Mouse (Mus musculus) cortical plate, adult 2 months (tissue): ENCODE data around the gene Dpy19l3.

Experiments
- CTCF ChIP-seq: fragments of 200-500 bp; IDR thresholded peaks from 2 replicates; pipeline ENCODE4 v1.5.1; 2011; ENCODE audit warnings: mild to moderate bottlenecking, control low read depth, low read length; ENCODE audit not compliant: insufficient read depth; ENCODE audit errors: extremely low read depth
- POLR2A ChIP-seq: fragments of 200-500 bp; IDR thresholded peaks from 2 replicates; pipeline ENCODE4 v1.6.1; 2011; ENCODE audit warnings: mild to moderate bottlenecking, low read length, control low read depth; ENCODE audit not compliant: insufficient read depth; ENCODE audit errors: extremely low read depth

DNA sequence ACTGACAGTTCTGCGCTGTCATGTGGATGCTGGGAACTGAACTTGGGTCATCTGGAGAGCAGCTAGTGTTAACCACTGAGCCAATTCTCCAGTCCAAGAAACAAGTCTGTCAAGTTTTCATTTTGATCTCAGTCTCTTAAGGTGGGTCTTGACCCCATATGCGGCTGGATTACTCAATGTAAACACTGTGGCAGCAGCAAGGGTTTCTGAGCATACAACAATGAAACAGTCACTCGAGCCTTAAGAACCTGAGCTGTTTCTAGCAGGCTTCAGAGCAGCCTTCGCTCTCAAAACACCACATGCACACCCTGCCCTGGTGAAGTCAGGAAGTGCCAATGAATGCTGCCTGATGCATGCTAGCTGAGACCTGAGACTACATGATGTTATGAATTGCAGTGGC is 31.3 kb upstream of the Dpy19l3 start:
- TF ChIP-seq CTCF (no peak), POLR2A (no peak)
